In genomic region chr4:124790013-124790412, GRCm38 (mm10) we compare ENCODE assay signal across 15 mouse cellular contexts.
"Had no signal": no experiment of that assay in that cellular context is flagged by ENCODE, and none has a peak within 500 bp of the region (broad histone marks: within the 10 kb centered on the region; RNA-seq: fewer than 3 reads in every experiment).

No protein-coding gene starts in this region.

- ATAC-seq: hindbrain, postnatal 0 days; midbrain, embryonic 16.5 days had no signal

- H3K27me3 ChIP-seq: hindbrain, embryonic 13.5 days; limb, embryonic 15.5 days; liver, embryonic 15.5 days; megakaryocyte, embryonic 14.5 days; neural tube, embryonic 13.5 days had no signal

- DNase-seq: lung, embryonic 14.5 days; lung, postnatal 14 days; retina, postnatal 1 day; right cerebral cortex, postnatal 4 days; thymus, postnatal 14 days had no signal

- H3K27ac ChIP-seq: hindbrain, embryonic 13.5 days; hindbrain, postnatal 0 days; layer of hippocampus, adult 2 months; limb, embryonic 15.5 days; liver, embryonic 15.5 days; macrophage; neural tube, embryonic 13.5 days had no signal

- H3K9ac ChIP-seq: hindbrain, embryonic 13.5 days; limb, embryonic 15.5 days; liver, embryonic 15.5 days; lung, embryonic 14.5 days; neural tube, embryonic 13.5 days had no signal

- H3K9me3 ChIP-seq: hindbrain, embryonic 13.5 days; limb, embryonic 15.5 days; liver, embryonic 15.5 days; megakaryocyte, embryonic 14.5 days; neural tube, embryonic 13.5 days had no signal

- H3K4me1 ChIP-seq: hindbrain, embryonic 13.5 days; limb, embryonic 15.5 days; liver, embryonic 15.5 days; neural tube, embryonic 13.5 days had no signal

- H3K4me2 ChIP-seq: hindbrain, embryonic 13.5 days; limb, embryonic 15.5 days; liver, embryonic 15.5 days; lung, embryonic 14.5 days; midbrain, embryonic 11.5 days; neural tube, embryonic 13.5 days had no signal

- H3K4me3 ChIP-seq: hindbrain, embryonic 13.5 days; layer of hippocampus, adult 2 months; limb, embryonic 15.5 days; liver, embryonic 15.5 days; megakaryocyte, embryonic 14.5 days; neural tube, embryonic 13.5 days had no signal
